In genomic region chrX:133931302-133932013, GRCm38 (mm10) we compare ENCODE assay signal across 8 mouse cellular contexts. TPM values are rescaled to one million over a fixed set of nuclear protein-coding genes. Genes with fewer than 3 reads are reported as not detected.
DNase-seq lines count a peak whose midpoint lies in the region; ATAC-seq and TF ChIP-seq lines count a peak whose summit lies in the region.

No protein-coding gene starts in this region.

- peak; percentile 64 for TF ChIP-seq CTCF in heart, postnatal 0 days (IDR thresholded peaks at IDR 0.05; ENCODE audit: low read depth)

- H3K4me2 ChIP-seq in heart, postnatal 0 days (ENCODE audit: low read depth, low read length): no peak overlapping the region
- no peak overlapping the region for H3K4me2 ChIP-seq in heart, embryonic 11.5 days

- H3K9me3 ChIP-seq in heart, postnatal 0 days (replicated peaks; ENCODE audit: control insufficient read depth, low read length): no peaks in the 10 kb centered on the region
- H3K9me3 ChIP-seq in heart, embryonic 11.5 days (replicated peaks; ENCODE audit: control insufficient read depth, low read length): no peaks in the 10 kb centered on the region

- intact Hi-C loops in left cerebral cortex, postnatal 14 days (cut with DNase I): loop anchor here (5.0 kb wide), 1 partner anchor 86 kb away; no protein-coding TSS in a partner anchor

- no peak overlapping the region for H3K9ac ChIP-seq in heart, postnatal 0 days (replicated peaks; ENCODE audit: low read depth, low read length)
- H3K9ac ChIP-seq in heart, embryonic 11.5 days (ENCODE audit: low read depth, low read length): no peak overlapping the region

- no peak for TF ChIP-seq EP300 in heart, postnatal 0 days (IDR thresholded peaks at IDR 0.05; ENCODE audit: low read depth)

- no peaks in the 10 kb centered on the region for H3K36me3 ChIP-seq in heart, postnatal 0 days (replicated peaks; ENCODE audit: control insufficient read depth, insufficient read depth, low read length)
- no peaks in the 10 kb centered on the region for H3K36me3 ChIP-seq in heart, embryonic 11.5 days (ENCODE audit: control insufficient read depth, insufficient read depth, low read length)
- no peaks in the 10 kb centered on the region for H3K36me3 ChIP-seq in splenic B cell, adult 2 months (ENCODE audit: control insufficient read depth, insufficient read depth, low read length, poor library complexity, severe bottlenecking)

- DNase-seq in heart, postnatal 0 days (ENCODE audit: low spot score): peak; percentile 34
- DNase-seq in B cell, adult 2 months: peak; percentile 33 to 40
- peak; percentile 22 for DNase-seq in Muller cell, postnatal 12 days (ENCODE audit: inconsistent ontology term)
- peak; percentile 48 to 58 for DNase-seq in left cerebral cortex, postnatal 14 days (ENCODE audit: low spot score in 2 of 2)
- DNase-seq in splenic B cell, adult 2 months (ENCODE audit: low read depth, low spot score): peak; percentile 61

- 0 out of 2 replicates have a peak, but pooled peaks have one; percentile 36 for ATAC-seq in heart, postnatal 0 days (ENCODE audit: insufficient read depth, low read depth)
- no peak for ATAC-seq in heart, embryonic 11.5 days (replicated peaks; ENCODE audit: insufficient number of reproducible peaks, low FRiP score, low TSS enrichment)
- peak; percentile 59; the same call in 1 of the 2 replicates for ATAC-seq in granulocyte monocyte progenitor cell, adult 5-6 weeks (replicated peaks; ENCODE audit: poor library complexity, severe bottlenecking)
- ATAC-seq in erythroblast, adult 5-6 weeks (replicated peaks; ENCODE audit: low FRiP score, poor library complexity, severe bottlenecking): no peak

- no peak overlapping the region for H3K4me3 ChIP-seq in heart, postnatal 0 days (ENCODE audit: low read depth, low read length)
- no peak overlapping the region for H3K4me3 ChIP-seq in heart, embryonic 11.5 days (ENCODE audit: low read depth, low read length)

- no peak overlapping the region for H3K27ac ChIP-seq in heart, postnatal 0 days (ENCODE audit: low read depth)
- no peak overlapping the region for H3K27ac ChIP-seq in heart, embryonic 11.5 days (ENCODE audit: low read depth, low read length)

- H3K4me1 ChIP-seq in heart, postnatal 0 days (ENCODE audit: control insufficient read depth, insufficient read depth): no peaks in the 10 kb centered on the region
- H3K4me1 ChIP-seq in heart, embryonic 11.5 days (ENCODE audit: control insufficient read depth, insufficient read depth, low read length): no peaks in the 10 kb centered on the region

- WGBS in heart, postnatal 0 days: 48% methylated on average over 12 of the region's 12 CpGs
- 48% methylated on average over 12 of the region's 12 CpGs for WGBS in heart, embryonic 11.5 days (ENCODE audit: insufficient replicate concordance)

- H3K27me3 ChIP-seq in heart, postnatal 0 days (ENCODE audit: control insufficient read depth, insufficient read depth, low read length): no peaks in the 10 kb centered on the region
- no peaks in the 10 kb centered on the region for H3K27me3 ChIP-seq in heart, embryonic 11.5 days (ENCODE audit: control insufficient read depth, insufficient read depth, low read length)
- no peaks in the 10 kb centered on the region for H3K27me3 ChIP-seq in splenic B cell, adult 2 months (ENCODE audit: control insufficient read depth, insufficient read depth, low read length, poor library complexity, severe bottlenecking)

RNA-seq across cellular contexts. Expression of gene Srpx2, which starts 23.2 kb away (rescaled TPM):
- 8.2 and 8.9 TPM in 2 replicates for total RNA-seq in heart, postnatal 0 days (2014; rRNA removed; ENCODE audit: low replicate concordance)
- polyA plus RNA-seq in heart, postnatal 0 days (2015; fragmentation: Nextera tagmentation; extraction: Ambion mirVana): 8.5 TPM in 2 replicates
- 2.2 and 2.8 TPM in 2 replicates for polyA plus RNA-seq in heart, embryonic 11.5 days (2014; fragmentation: Nextera tagmentation; extraction: Ambion mirVana)
- total RNA-seq in granulocyte monocyte progenitor cell, adult 5-6 weeks (2014; fragmentation: Nextera tagmentation): not detected in 2 replicates
- total RNA-seq in granulocyte monocyte progenitor cell, adult 5-6 weeks (2017): not detected in 2 replicates
- total RNA-seq in left cerebral cortex, postnatal 14 days (2021): 1 to 10 TPM; 1.4 to 2.0 TPM
- not detected in 2 replicates for total RNA-seq in erythroblast, adult 5-6 weeks (2015; ENCODE audit: low replicate concordance)
- total RNA-seq in erythroblast, adult 5-6 weeks (2017; ENCODE audit: low replicate concordance): not detected in 2 replicates

RNA-seq across cellular contexts. Expression of gene Tspan6, which starts 33.2 kb away (rescaled TPM):
- 40.1 and 85.2 TPM in 2 replicates for total RNA-seq in heart, postnatal 0 days (2014; rRNA removed; ENCODE audit: low replicate concordance)
- polyA plus RNA-seq in heart, postnatal 0 days (2015; fragmentation: Nextera tagmentation; extraction: Ambion mirVana): 69.1 and 70.0 TPM in 2 replicates
- 156 and 165 TPM in 2 replicates for polyA plus RNA-seq in heart, embryonic 11.5 days (2014; fragmentation: Nextera tagmentation; extraction: Ambion mirVana)
- total RNA-seq in granulocyte monocyte progenitor cell, adult 5-6 weeks (2014; fragmentation: Nextera tagmentation): 1.6 TPM in 1 of 2 replicates, not detected in the other
- total RNA-seq in granulocyte monocyte progenitor cell, adult 5-6 weeks (2017): 2.3 TPM in 1 of 2 replicates, not detected in the other
- total RNA-seq in left cerebral cortex, postnatal 14 days (2021): 10 to 100 TPM; 29.4 to 34.9 TPM
- not detected in 2 replicates for total RNA-seq in erythroblast, adult 5-6 weeks (2015; ENCODE audit: low replicate concordance)
- 0.28 TPM in 1 of 2 replicates, not detected in the other for total RNA-seq in erythroblast, adult 5-6 weeks (2017; ENCODE audit: low replicate concordance)

RNA-seq across cellular contexts. Expression of gene Sytl4, which starts 50.2 kb away (rescaled TPM):
- 0.08 and 1.8 TPM in 2 replicates for total RNA-seq in heart, postnatal 0 days (2014; rRNA removed; ENCODE audit: low replicate concordance)
- polyA plus RNA-seq in heart, postnatal 0 days (2015; fragmentation: Nextera tagmentation; extraction: Ambion mirVana): 1.1 and 1.2 TPM in 2 replicates
- 2.6 and 3.3 TPM in 2 replicates for polyA plus RNA-seq in heart, embryonic 11.5 days (2014; fragmentation: Nextera tagmentation; extraction: Ambion mirVana)
- 1.5 and 1.7 TPM in 2 replicates for total RNA-seq in granulocyte monocyte progenitor cell, adult 5-6 weeks (2014; fragmentation: Nextera tagmentation)
- total RNA-seq in granulocyte monocyte progenitor cell, adult 5-6 weeks (2017): 3.1 and 4.9 TPM in 2 replicates
- under 1 TPM; 0.40 to 0.51 TPM for total RNA-seq in left cerebral cortex, postnatal 14 days (2021)
- total RNA-seq in erythroblast, adult 5-6 weeks (2015; ENCODE audit: low replicate concordance): 3.5 TPM in 1 of 2 replicates, not detected in the other
- total RNA-seq in erythroblast, adult 5-6 weeks (2017; ENCODE audit: low replicate concordance): 3.5 TPM in 1 of 2 replicates, not detected in the other

Comparison
In these comparisons a context has a peak if more than half of its experiments do, and no peak if none do; other contexts are left out.
1. ATAC-seq: peak in heart, postnatal 0 days (single experiment) and granulocyte monocyte progenitor cell, adult 5-6 weeks (single experiment); none in heart, embryonic 11.5 days (single experiment) and erythroblast, adult 5-6 weeks (single experiment).
2. RNA of gene Tspan6, which starts 33.2 kb away (total RNA-seq): 40.1 to 85.2 TPM in heart, postnatal 0 days and 29.4 to 34.9 TPM in left cerebral cortex, postnatal 14 days; 1.6 to 2.3 TPM in granulocyte monocyte progenitor cell, adult 5-6 weeks and 0.28 TPM in erythroblast, adult 5-6 weeks; every median in the first group is over 4 times any median in the second.
3. Peak in every context shown above with its lines, with median percentiles within 50 percentile points of each other: DNase-seq.